In genomic region chr3:30514901-30515794, GRCm38 (mm10) we compare ENCODE assay signal across 8 mouse cellular contexts. TPM values are rescaled to one million over a fixed set of nuclear protein-coding genes. Genes with fewer than 3 reads are reported as not detected.
DNase-seq lines count a peak whose midpoint lies in the region; ATAC-seq lines count a peak whose summit lies in the region.

No protein-coding gene starts in this region.

- no peaks in the 10 kb centered on the region for H3K36me3 ChIP-seq in intestine, embryonic 15.5 days
- no peaks in the 10 kb centered on the region for H3K36me3 ChIP-seq in liver, embryonic 15.5 days (replicated peaks)
- H3K36me3 ChIP-seq in neural tube, embryonic 12.5 days, result no peaks in the 10 kb centered on the region

- H3K27me3 ChIP-seq in intestine, embryonic 15.5 days (replicated peaks), result peaks cover 60% of the 10 kb centered on the region
- H3K27me3 ChIP-seq in liver, embryonic 15.5 days, result peaks cover 83% of the 10 kb centered on the region
- H3K27me3 ChIP-seq in neural tube, embryonic 12.5 days (replicated peaks), result peaks cover 61% of the 10 kb centered on the region

- peak overlapping the region; percentile 31 for H3K4me3 ChIP-seq in intestine, embryonic 15.5 days (replicated peaks)
- no peak overlapping the region for H3K4me3 ChIP-seq in liver, embryonic 15.5 days (replicated peaks)
- H3K4me3 ChIP-seq in neural tube, embryonic 12.5 days, result peak overlapping the region; percentile 39

- peak overlapping the region; percentile 63 for H3K4me2 ChIP-seq in intestine, embryonic 15.5 days (replicated peaks)
- peak overlapping the region; percentile 50 for H3K4me2 ChIP-seq in liver, embryonic 15.5 days
- H3K4me2 ChIP-seq in neural tube, embryonic 12.5 days (replicated peaks), result peak overlapping the region; percentile 78

- peaks cover 18% of the 10 kb centered on the region; the same call in 1 of the 2 replicates for H3K4me1 ChIP-seq in intestine, embryonic 15.5 days (replicated peaks)
- peaks cover 12% of the 10 kb centered on the region; the same call in 1 of the 2 replicates for H3K4me1 ChIP-seq in liver, embryonic 15.5 days (replicated peaks)
- peaks cover 22% of the 10 kb centered on the region for H3K4me1 ChIP-seq in neural tube, embryonic 12.5 days

- no peak overlapping the region for H3K27ac ChIP-seq in intestine, embryonic 15.5 days
- no peak overlapping the region for H3K27ac ChIP-seq in liver, embryonic 15.5 days (replicated peaks)
- no peak overlapping the region for H3K27ac ChIP-seq in neural tube, embryonic 12.5 days

- no peaks in the 10 kb centered on the region for H3K9me3 ChIP-seq in intestine, embryonic 15.5 days
- H3K9me3 ChIP-seq in liver, embryonic 15.5 days (replicated peaks), result no peaks in the 10 kb centered on the region
- no peaks in the 10 kb centered on the region for H3K9me3 ChIP-seq in neural tube, embryonic 12.5 days

- DNase-seq in frontal cortex, adult 2 months (ENCODE audit: extremely low spot score in 1 of 2, low spot score in 1 of 2), result no peak
- peak; percentile 87 for DNase-seq in embryo, embryonic 10.5 days (ENCODE audit: low spot score)
- DNase-seq in heart, adult 11 months, result peak; percentile 99
- DNase-seq in natural killer cell, adult 2 months (ENCODE audit: low spot score in 2 of 2), result no peak

- 0 out of 2 replicates have a peak, but pooled peaks have one; percentile 44 for ATAC-seq in frontal cortex, adult (ENCODE audit: low TSS enrichment)
- ATAC-seq in intestine, embryonic 15.5 days, result peak; percentile 93
- no peak for ATAC-seq in liver, embryonic 15.5 days (ENCODE audit: insufficient read depth)
- ATAC-seq in neural tube, embryonic 12.5 days (ENCODE audit: low FRiP score, low read depth), result peak; percentile 88

- H3K9ac ChIP-seq in intestine, embryonic 15.5 days, result no peak overlapping the region
- H3K9ac ChIP-seq in liver, embryonic 15.5 days, result no peak overlapping the region
- H3K9ac ChIP-seq in neural tube, embryonic 12.5 days, result no peak overlapping the region

- 1% methylated on average over 62 of the region's 62 CpGs for WGBS in intestine, embryonic 15.5 days
- 1% methylated on average over 62 of the region's 62 CpGs for WGBS in liver, embryonic 15.5 days (ENCODE audit: insufficient replicate concordance)
- WGBS in neural tube, embryonic 12.5 days, result under 1% methylated on average over 62 of the region's 62 CpGs

RNA-seq across cellular contexts. Expression of gene Mecom, which starts 32.7 kb away (rescaled TPM):
- polyA plus RNA-seq in frontal cortex, adult 2 months (2012; rRNA removed), result 2.6 and 3.8 TPM in 2 replicates
- 11.6 and 13.1 TPM in 2 replicates for polyA plus RNA-seq in intestine, embryonic 15.5 days (2015; fragmentation: Nextera tagmentation; extraction: Ambion mirVana)
- 0.79 and 1.0 TPM in 2 replicates for polyA plus RNA-seq in liver, embryonic 15.5 days (2015; fragmentation: Nextera tagmentation; extraction: Ambion mirVana)
- polyA plus RNA-seq in neural tube, embryonic 12.5 days (2016; fragmentation: Nextera tagmentation; extraction: Ambion mirVana), result 16.1 and 18.4 TPM in 2 replicates

Comparison
In these comparisons a context has a peak if more than half of its experiments do, and no peak if none do; other contexts are left out.
1. DNase-seq: peak in embryo, embryonic 10.5 days (single experiment) and heart, adult 11 months (single experiment); none in frontal cortex, adult 2 months (0 of 2) and natural killer cell, adult 2 months (0 of 2).
2. Peak in every context shown above with its lines, with median percentiles within 50 percentile points of each other: H3K4me2 ChIP-seq.